Mouse (Mus musculus): ENCODE results near the gene Asna1.

DNA sequence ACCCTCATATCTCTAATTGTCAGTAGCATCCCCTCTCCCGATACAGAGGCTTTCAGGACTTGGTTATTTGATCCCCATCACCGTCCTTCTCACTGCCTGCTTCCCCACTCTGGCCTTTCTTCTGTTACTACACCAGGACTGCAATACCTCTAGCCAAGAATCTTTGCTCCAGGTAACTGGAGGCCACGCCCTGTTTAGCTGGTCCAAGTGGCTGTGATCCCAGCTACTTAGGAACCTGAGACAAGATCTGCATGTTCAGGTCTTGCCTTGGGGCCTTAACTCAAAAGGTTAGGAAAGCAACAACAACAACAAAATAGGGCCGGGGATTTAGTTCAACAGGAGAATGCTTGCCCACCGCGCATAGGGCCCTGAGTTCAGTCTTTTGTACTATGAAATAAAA lies 18.5 kb upstream of the Asna1 start:
- TF ChIP-seq TAL1 (conservative IDR thresholded peaks at IDR 0.05; ENCODE audit: low read depth, low read length) (no peak), CTCF (IDR thresholded peaks at IDR 0.05; ENCODE audit: low read depth, low read length) (no peak), GATA1 (IDR thresholded peaks at IDR 0.05; ENCODE audit: borderline replicate concordance, low read length) (no peak)

Measured in G1E (cell line).